Mouse (Mus musculus) forebrain, embryonic 10.5 days (tissue): ENCODE measurements at regions not wholly inside any gene's neighbourhood (a gene's known extent, or its start where the extent isn't known, plus 50 kb on each side); places are given as distances from the start of the nearest gene placed in this dataset.

Source experiments
- DNase-seq: peaks from one replicate; pipeline ENCODE4 v3.0.0-alpha.2; 2017; ENCODE audit warnings: low spot score; ENCODE audit errors: extremely low spot score
- H3K27ac ChIP-seq: fragments of 300-500 bp; sonication (generic); 2 replicates; pipeline ENCODE4 v1.5.1; 2016; ENCODE audit warnings: mild to moderate bottlenecking
- H3K27me3 ChIP-seq: fragments of 300-500 bp; sonication (generic); 2 replicates; pipeline ENCODE4 v1.6.1; 2016; ENCODE audit warnings: mild to moderate bottlenecking; ENCODE audit not compliant: poor library complexity, severe bottlenecking
- H3K36me3 ChIP-seq: fragments of 300-500 bp; sonication (generic); replicated peaks from 2 replicates; pipeline ENCODE4 v1.6.1; 2016; ENCODE audit warnings: mild to moderate bottlenecking, moderate library complexity
- H3K4me1 ChIP-seq: fragments of 300-500 bp; sonication (generic); 2 replicates; pipeline ENCODE4 v1.6.1; 2016
- H3K4me3 ChIP-seq: fragments of 300-500 bp; sonication (generic); 2 replicates; pipeline ENCODE4 v1.5.1; 2016; ENCODE audit warnings: mild to moderate bottlenecking, moderate library complexity
- H3K9me3 ChIP-seq: fragments of 300-500 bp; sonication (generic); 2 replicates; pipeline ENCODE4 v1.6.1; 2016; ENCODE audit warnings: mild to moderate bottlenecking, moderate library complexity
- WGBS: fragments of 180-500 bp; shearing (Covaris S2); methylation state at CpG from one replicate; pipeline ENCODE4 v1.1.7; 2016; 5-methylcytosine and 5-hydroxymethylcytosine counted together

DNA sequence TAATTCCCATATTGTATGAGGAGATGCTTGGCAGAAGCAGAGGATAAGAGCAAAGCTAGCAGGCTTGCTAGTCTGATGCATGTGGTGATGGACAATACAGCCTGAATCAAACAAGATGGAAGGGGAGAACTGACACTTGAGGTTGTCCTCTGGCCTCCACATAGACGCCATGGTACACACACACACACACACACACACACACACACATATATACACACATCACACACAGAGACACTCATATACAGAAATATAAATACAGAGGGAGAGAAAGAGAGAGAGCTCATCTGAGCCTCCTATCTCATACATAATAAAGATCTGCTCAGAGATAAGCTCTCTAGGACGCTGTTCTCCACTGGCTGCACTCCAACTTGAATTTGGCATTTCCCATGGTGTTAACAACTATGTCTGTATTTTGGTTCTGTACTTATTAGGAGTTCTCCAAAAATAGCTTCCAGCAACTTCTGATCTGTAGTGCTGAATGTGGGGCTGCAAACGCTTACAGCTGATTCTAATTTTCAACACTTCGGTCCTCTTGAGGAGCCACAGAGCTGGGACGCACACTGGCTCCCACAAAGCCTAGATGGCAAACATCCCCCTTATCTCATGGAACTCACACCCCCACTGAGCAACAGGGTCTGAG, 219.0 kb downstream of the Lpin1 start:
- WGBS: 87% methylated on average over 5 of the region's 5 CpGs
- no peaks in the 10 kb centered on the region for H3K27me3 ChIP-seq

DNA sequence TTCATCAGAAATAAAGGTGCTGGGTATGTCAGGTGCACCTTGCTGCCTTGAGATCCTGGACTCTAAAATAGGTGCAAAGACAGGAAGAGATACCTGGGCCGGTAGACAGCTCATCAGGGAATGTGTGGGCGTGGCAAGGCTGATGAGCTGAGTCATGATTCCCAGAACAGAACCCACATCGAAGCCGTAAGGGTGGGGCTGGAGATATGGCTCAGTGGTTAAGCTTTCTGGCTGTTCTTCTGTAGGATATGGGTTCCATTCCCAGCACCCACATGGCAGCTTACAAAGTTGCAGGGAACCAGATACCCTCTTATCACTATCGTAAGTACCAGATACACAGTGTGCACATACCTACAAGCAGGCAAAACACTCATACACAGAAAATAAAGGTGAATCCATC, 219.6 kb downstream of the Lpin1 start:
- no peak for DNase-seq
- Histone ChIP-seq H3K27ac (no peak overlapping the region), H3K4me1 (no peaks in the 10 kb centered on the region), H3K4me3 (no peak overlapping the region), H3K36me3 (no peaks in the 10 kb centered on the region), H3K9me3 (no peaks in the 10 kb centered on the region), H3K27me3 (no peaks in the 10 kb centered on the region)
- WGBS: 89% methylated on average over 5 of the region's 5 CpGs

More for the DNA sequence above, 219.0 kb downstream of the Lpin1 start:
- Histone ChIP-seq H3K27ac (no peak overlapping the region), H3K4me3 (no peak overlapping the region), H3K36me3 (no peaks in the 10 kb centered on the region), H3K9me3 (no peaks in the 10 kb centered on the region), H3K4me1 (no peaks in the 10 kb centered on the region)
- no peak for DNase-seq

- H3K4me1 ChIP-seq: no peaks in the 10 kb centered on the region
- no peaks in the 10 kb centered on the region for H3K27me3 ChIP-seq
- H3K36me3 ChIP-seq: no peaks in the 10 kb centered on the region
- no peak overlapping the region for H3K4me3 ChIP-seq
- no peak for DNase-seq
- no peaks in the 10 kb centered on the region for H3K9me3 ChIP-seq
- no peak overlapping the region for H3K27ac ChIP-seq
- WGBS: 90% methylated on average over 4 of the region's 4 CpGs
These were observed 223.7 kb downstream of the Lpin1 start for GRCm38 (mm10) chr12:16387035-16387434.

GRCm38 (mm10) chr12:16384396-16384795, 226.4 kb downstream of the Lpin1 start:
- no peaks in the 10 kb centered on the region for H3K36me3 ChIP-seq
- H3K27me3 ChIP-seq: no peaks in the 10 kb centered on the region
- no peak for DNase-seq
- WGBS: 85% methylated on average over 1 of the region's 1 CpGs
- no peak overlapping the region for H3K4me3 ChIP-seq
- no peak overlapping the region for H3K27ac ChIP-seq
- H3K9me3 ChIP-seq: no peaks in the 10 kb centered on the region
- H3K4me1 ChIP-seq: no peaks in the 10 kb centered on the region

DNA sequence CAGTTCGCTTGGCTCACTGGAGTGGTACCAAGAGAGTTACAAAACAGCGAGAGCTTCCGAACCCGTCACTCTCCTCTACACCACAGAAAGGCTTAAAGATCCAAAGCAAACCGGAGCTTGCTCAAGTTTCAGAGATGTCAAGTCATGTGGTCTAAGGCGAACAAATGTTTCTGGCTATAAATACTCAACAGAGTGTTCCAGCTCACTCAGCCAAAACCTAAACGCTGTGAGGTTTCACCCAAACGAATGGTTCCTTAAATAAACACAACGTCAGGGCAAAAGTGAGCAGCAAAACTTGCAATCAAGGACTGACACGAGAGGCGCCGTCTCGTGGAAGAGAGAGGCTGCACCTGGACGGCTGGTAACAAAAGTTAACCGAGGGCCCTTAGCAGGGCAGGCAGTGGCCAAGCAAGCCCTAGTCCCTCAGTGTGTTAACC, 227.2 kb downstream of the Lpin1 start:
- Histone ChIP-seq H3K27me3 (no peaks in the 10 kb centered on the region), H3K9me3 (no peaks in the 10 kb centered on the region), H3K4me1 (no peaks in the 10 kb centered on the region), H3K4me3 (no peak overlapping the region), H3K36me3 (no peaks in the 10 kb centered on the region), H3K27ac (no peak overlapping the region)
- no peak for DNase-seq
- WGBS: 91% methylated on average over 15 of the region's 15 CpGs

GRCm38 (mm10) chr12:16382417-16382988, 228.3 kb downstream of the Lpin1 start:
- 83% methylated on average over 11 of the region's 11 CpGs for WGBS
- Histone ChIP-seq H3K36me3 (no peaks in the 10 kb centered on the region), H3K27me3 (no peaks in the 10 kb centered on the region), H3K4me1 (no peaks in the 10 kb centered on the region), H3K9me3 (no peaks in the 10 kb centered on the region), H3K4me3 (no peak overlapping the region), H3K27ac (no peak overlapping the region)
- DNase-seq: no peak

- Histone ChIP-seq H3K27ac (no peak overlapping the region), H3K4me3 (no peak overlapping the region), H3K36me3 (no peaks in the 10 kb centered on the region), H3K9me3 (no peaks in the 10 kb centered on the region), H3K27me3 (no peaks in the 10 kb centered on the region), H3K4me1 (no peaks in the 10 kb centered on the region)
- 90% methylated on average over 4 of the region's 4 CpGs for WGBS
- no peak for DNase-seq
These were observed 229.7 kb downstream of the Lpin1 start for GRCm38 (mm10) chr12:16381026-16381425.

- DNase-seq: no peak
- H3K27me3 ChIP-seq: no peaks in the 10 kb centered on the region
- no peaks in the 10 kb centered on the region for H3K9me3 ChIP-seq
- H3K27ac ChIP-seq: no peak overlapping the region
- H3K4me3 ChIP-seq: no peak overlapping the region
- H3K4me1 ChIP-seq: no peaks in the 10 kb centered on the region
- WGBS: 86% methylated on average over 2 of the region's 2 CpGs
- no peaks in the 10 kb centered on the region for H3K36me3 ChIP-seq
These were observed 230.4 kb downstream of the Lpin1 start for GRCm38 (mm10) chr12:16380346-16380745.

GRCm38 (mm10) chr12:16379415-16379814, 231.4 kb downstream of the Lpin1 start:
- H3K27ac ChIP-seq: no peak overlapping the region
- H3K4me1 ChIP-seq: no peaks in the 10 kb centered on the region
- H3K27me3 ChIP-seq: no peaks in the 10 kb centered on the region
- 91% methylated on average over 2 of the region's 2 CpGs for WGBS
- H3K36me3 ChIP-seq: no peaks in the 10 kb centered on the region
- H3K9me3 ChIP-seq: no peaks in the 10 kb centered on the region
- no peak overlapping the region for H3K4me3 ChIP-seq
- no peak for DNase-seq

DNA sequence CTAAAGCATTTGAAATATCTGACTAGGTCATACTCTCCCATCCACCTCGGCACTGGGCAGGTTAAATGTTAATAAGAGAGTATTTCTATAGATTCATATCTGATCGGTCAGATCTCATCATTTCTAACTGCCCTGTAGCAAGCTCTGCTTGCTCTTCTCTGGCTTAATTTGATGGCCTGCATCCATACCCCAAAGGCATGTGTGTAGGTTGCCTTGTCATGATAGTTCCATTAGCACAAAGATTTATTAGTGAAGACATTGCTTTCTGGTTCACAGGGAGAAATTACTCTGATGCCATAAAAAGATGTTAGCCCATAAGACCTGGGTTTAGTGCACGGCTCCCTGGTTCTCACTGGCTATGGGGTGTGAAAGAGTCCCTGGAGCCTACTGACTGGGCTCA, 232.3 kb downstream of the Lpin1 start:
- Histone ChIP-seq H3K4me3 (no peak overlapping the region), H3K9me3 (no peaks in the 10 kb centered on the region), H3K36me3 (no peaks in the 10 kb centered on the region), H3K4me1 (no peaks in the 10 kb centered on the region), H3K27me3 (no peaks in the 10 kb centered on the region), H3K27ac (no peak overlapping the region)
- 89% methylated on average over 3 of the region's 3 CpGs for WGBS
- no peak for DNase-seq

- Histone ChIP-seq H3K27me3 (no peaks in the 10 kb centered on the region), H3K9me3 (no peaks in the 10 kb centered on the region), H3K27ac (no peak overlapping the region), H3K4me3 (no peak overlapping the region), H3K36me3 (no peaks in the 10 kb centered on the region), H3K4me1 (no peaks in the 10 kb centered on the region)
- DNase-seq: no peak
- WGBS: 80% methylated on average over 4 of the region's 4 CpGs
These were observed 236.3 kb downstream of the Lpin1 start for GRCm38 (mm10) chr12:16374331-16374996.

GRCm38 (mm10) chr12:16370061-16370460, 240.7 kb downstream of the Lpin1 start:
- DNase-seq: no peak
- H3K27ac ChIP-seq: no peak overlapping the region
- H3K4me1 ChIP-seq: no peaks in the 10 kb centered on the region
- WGBS: 85% methylated on average over 7 of the region's 7 CpGs
- H3K27me3 ChIP-seq: no peaks in the 10 kb centered on the region
- no peaks in the 10 kb centered on the region for H3K9me3 ChIP-seq
- H3K36me3 ChIP-seq: no peaks in the 10 kb centered on the region
- no peak overlapping the region for H3K4me3 ChIP-seq

DNA sequence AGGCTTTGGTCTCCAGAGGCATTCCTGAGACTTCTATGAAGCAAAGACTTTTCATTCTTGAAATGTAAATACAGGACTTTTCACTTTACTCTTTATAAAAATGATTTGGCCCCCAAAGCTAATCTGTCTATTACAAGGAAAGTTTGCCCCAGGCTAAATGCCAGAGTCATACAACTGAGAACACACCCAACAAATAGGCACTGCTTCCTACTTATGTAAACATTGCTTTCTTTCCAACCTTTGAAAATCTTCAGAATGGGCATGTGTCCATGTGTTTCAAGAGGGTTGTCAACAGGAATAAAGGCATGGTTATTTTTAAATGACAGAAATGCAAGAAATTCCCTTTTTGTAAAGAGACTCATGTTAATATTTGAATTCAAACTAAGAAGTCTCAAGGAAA, 248.4 kb downstream of the Lpin1 start:
- Histone ChIP-seq H3K4me3 (no peak overlapping the region), H3K36me3 (no peaks in the 10 kb centered on the region), H3K4me1 (peaks cover 3% of the 10 kb centered on the region; the same call in 1 of the 2 replicates), H3K27me3 (no peaks in the 10 kb centered on the region), H3K27ac (no peak overlapping the region), H3K9me3 (peaks cover 8% of the 10 kb centered on the region; the same call in 1 of the 2 replicates)
- no peak for DNase-seq
